Mouse (Mus musculus) megakaryocyte, adult 5-6 weeks (primary cell): Measurements from ENCODE around the gene A630023A22Rik. TPM values are rescaled to one million over a fixed set of nuclear protein-coding genes. Genes with fewer than 3 reads are reported as not detected.

ENCODE experiments used
- ATAC-seq: 2 replicates; pipeline ENCODE4 v1.8.0; 2016; ENCODE audit warnings: mild to moderate bottlenecking, inconsistent platforms; ENCODE audit not compliant: poor library complexity, severe bottlenecking
- total RNA-seq, 2 experiments: library from RNA; stranded (forward) in 1 of 2; stranded (reverse) in 1 of 2; fragments of 153-499, 151-499 nt in 1 of 2; fragments of 221-1000, 200-1000 nt in 1 of 2; gene quantifications; 2 replicates each; pipeline versions ENCODE4 v1.2.3 to v1.2.4; 2015 to 2017

The A630023A22Rik gene
- total RNA-seq, 2 experiments from 2014 or later, result not detected

DNA sequence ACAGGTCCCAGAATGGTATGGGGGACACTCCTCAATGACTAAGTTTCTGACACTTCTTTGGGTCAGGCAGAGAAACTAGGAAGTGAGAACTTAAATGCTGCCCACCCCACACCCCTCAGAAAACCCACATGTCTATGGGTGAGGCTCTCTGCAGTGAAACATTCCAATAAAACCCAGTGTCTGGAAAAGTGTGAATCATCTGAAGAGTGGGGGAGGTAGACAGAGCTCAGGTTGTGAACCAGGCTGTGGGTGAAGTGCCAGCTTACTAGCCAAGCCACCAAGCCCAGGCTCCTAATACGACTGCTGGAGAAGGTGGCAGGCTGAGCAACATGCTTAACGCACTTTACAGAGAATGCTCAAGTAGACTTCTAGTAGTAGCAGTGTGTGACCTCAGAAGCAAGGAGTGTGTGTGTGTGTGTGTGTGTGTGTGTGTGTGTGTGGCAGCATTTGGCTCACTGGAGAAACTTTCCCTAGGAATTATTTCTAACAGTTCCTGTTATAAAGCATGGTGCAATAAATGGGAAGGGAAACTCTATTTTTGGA lies 14.6 kb downstream of the A630023A22Rik start:
- ATAC-seq, result no peak

DNA sequence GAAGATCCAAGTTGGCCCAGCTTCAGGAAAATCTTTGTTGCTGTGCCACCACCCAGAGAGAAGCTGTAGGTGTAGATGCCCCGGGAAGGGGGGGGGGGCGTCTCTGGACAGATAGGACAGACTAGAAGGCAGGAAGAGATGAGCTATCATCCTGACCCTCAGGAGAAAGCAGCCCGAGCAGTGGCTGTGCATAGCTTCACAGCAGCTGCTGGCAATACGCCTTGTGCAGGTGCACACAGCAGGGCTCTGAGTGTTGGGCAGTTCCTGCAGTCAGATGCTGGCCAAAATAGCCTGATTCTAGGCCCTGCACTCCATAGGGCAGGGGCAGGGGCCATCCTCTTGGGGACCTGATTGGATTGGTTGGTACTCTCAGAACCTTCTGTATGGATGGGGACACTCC lies 15.7 kb downstream of the A630023A22Rik start:
- ATAC-seq, result no peak

DNA sequence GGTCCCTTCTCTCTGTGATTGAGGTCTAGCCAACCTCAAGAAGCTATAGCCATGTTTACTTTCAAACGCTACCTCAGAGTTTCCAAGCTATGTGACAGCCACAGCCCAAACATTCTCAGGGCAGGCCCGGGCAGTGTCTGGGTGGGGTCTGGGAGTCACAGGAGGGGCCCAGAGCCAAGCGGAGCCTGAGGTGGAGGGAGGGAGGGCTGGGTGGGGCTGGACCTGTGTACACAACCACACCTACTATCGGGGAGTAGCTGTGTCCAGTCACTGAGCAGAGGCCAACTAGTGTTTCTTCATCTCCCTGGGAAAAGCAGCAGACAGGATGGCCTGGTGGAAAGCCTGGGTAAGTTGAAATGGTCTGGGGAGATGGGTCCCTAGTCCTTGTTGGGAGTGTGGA lies 16.8 kb downstream of the A630023A22Rik start, which contains the start of gene Anxa8:
Gene Anxa8 (plus strand): TSS at position 251 of the 400 bp plus-strand sequence.
- ATAC-seq, result no peak

DNA sequence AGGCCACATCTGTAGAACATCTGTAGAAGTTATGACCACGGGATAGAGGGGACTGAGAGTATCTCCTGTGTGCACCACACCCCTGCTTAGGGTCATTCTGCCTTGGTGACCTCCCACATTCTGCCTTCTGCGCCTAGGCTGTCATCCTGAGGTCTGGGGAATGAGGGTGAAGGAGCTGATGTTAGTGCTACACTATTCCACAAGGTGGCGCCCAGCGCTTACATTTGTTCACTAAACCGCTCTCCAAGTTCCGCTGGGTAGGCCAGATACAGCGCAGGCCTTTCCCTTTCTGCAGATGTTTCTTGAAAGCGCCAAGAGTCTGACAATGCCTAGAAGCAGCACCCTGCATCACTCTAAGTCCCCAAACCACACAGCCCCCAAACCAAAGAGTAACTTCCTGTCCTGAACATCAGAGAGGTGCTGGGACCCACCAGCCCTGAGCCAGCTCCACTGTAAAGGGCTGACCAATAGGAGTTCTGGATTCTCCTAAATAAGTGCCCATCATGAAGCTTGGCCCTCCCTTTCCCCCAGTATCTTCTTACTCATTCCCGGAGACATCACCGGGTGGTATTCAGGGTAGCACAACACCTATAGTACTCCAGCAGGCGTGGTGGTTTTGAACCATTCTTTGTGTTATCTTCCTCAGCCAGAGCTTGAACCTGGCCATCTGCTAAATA lies 22.1 kb downstream of the A630023A22Rik start:
- peak; percentile 77 for ATAC-seq

DNA sequence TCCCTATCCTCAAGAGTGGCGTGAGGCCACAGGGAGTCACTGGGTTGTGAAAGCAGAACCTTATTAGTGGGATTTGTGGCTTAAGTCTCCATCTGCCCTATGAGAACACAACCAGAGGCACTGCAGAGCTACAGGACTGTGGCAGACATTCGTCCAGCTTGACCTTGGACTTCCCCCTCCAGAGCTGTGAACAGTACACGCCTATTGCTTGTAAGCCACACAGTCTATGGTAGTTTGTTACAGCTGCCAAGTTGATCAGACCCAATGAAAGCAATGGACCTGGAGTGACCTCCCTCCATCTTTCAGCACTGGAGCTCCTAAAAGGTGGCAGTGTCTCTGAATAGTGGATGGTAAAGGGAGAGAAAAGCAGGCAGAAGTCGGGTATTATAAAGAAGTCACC lies 24.3 kb downstream of the A630023A22Rik start:
- no peak for ATAC-seq

DNA sequence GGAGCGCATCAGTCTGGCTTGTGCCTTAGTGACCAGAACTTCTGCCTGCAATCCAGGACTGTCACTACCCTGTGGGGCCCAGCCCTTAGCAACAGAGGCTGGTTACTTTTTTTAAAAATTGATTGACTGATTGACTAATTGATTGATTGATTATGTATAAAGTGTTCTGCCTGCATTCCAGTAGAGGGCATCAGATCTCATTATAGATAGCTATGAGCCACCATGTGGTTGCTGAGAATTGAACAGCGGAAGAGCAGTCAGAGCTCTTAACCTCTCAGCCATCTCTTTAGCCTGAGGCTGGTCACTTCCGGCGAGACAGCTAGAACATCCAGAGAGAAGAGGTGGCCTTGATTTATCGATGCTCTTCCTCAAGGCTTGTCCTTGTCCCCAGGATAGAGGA lies 25.3 kb downstream of the A630023A22Rik start:
- no peak for ATAC-seq

DNA sequence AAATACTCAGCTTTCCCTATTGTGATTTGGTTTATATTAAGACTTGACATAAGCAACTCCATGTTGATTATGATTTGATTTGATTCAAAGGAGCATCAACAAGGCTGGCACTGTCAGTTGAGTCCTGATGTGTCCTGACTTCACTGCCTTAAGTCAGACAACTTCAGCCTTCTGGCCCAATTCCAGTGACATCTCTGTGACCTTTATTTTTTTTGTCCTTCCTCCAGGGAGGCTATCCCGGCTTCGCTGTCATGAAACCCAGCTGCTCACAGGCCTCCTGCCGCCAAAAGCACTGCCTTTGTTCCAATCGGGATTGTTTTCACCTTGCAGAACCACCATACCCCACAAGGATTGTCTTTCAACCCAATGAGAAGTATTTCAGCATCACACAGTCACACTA lies 27.2 kb downstream of the A630023A22Rik start:
- no peak for ATAC-seq

DNA sequence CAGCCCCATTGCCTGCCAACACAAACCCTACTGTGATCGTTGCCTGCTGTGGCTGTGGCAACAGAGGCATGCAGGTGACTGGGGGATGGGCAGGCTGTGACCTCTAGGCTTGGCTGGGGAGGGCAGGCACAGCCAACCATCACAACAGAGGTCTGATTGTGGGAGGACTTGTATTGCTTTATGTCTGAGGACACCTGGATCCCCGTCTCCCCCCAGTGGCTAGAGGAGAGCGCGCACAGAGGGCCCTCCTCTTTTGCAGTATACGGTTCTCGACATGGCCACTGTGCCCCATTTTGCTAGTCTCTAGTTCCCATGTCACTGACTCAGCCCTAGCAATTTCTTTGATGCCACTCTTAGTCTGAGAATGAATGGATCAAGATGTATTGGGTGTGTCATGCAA lies 30.9 kb downstream of the A630023A22Rik start:
- ATAC-seq, result no peak

DNA sequence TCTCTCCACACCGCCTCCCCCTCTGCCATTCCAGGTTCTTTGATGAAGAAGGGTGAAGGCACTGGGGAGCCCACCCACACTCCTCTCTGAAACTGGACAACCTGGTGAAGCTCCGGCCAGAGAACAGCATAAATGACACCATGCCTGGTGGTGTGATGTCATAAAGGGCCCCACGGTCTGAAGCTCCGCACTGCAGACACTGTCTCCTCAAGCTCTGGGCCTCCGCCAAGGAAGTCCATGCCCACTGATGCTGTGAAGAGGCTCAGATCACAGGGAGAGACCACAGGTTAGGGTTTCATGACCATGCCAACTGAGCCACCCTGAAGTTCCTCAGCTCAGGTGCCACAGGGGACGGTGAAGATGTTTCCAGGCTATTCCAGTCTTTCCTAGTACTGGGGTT lies 50.0 kb downstream of the A630023A22Rik start, which contains the start of gene Antxrl:
Gene Antxrl (plus strand): TSS at position 192 of the 400 bp plus-strand sequence.
- ATAC-seq, result no peak

DNA sequence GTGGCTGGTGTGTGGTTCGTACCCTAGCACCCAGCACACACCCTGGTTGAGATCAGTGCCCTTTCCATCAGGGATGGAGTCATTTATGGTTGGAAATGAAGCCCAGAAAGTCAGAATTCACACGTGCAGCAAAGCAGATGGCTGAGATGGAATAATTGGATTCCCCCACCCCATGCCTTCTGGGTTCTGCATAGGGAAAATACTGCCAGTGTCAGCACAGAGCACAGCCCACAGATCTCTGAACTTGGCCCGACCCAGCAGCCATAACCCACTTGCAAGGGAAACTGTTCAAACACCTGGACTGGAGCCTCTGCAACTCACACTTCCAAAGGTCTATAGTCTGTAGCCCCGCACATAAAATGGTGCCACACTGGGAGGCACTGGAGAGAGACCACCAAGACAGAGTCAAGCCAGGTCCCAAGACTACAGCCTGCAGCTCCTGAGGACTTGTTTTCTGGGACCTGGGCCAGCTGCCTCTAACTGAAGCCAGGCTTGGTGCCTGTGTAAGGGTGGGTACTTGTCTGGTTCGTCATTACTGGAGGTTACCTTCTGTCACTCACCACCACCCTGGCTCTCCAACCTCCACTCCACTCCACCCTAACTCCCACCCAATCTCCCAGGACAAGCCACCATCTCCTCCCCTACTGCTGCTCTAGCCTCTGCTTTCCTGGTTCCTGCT lies 52.3 kb downstream of the A630023A22Rik start:
- no peak for ATAC-seq

DNA sequence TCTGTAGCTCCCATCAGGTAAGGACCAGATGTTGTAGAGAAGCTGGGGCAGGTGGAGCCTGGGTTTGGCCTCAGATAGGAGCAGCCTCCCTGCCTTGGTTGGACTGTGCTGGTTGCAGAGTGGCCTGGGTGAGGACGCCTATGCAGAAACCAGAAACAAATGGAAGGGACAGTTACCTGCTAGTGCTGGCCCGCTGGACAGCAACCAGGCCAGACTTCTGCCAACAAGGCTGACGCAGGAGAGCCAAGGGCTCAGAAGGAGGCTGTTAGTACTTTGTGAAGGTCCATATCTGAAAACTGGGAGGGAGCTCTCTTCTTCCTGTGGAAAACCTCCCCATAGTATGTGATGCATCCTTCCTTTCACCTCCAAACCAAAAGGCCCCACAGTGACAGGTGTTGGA lies 59.2 kb downstream of the A630023A22Rik start:
- no peak for ATAC-seq

DNA sequence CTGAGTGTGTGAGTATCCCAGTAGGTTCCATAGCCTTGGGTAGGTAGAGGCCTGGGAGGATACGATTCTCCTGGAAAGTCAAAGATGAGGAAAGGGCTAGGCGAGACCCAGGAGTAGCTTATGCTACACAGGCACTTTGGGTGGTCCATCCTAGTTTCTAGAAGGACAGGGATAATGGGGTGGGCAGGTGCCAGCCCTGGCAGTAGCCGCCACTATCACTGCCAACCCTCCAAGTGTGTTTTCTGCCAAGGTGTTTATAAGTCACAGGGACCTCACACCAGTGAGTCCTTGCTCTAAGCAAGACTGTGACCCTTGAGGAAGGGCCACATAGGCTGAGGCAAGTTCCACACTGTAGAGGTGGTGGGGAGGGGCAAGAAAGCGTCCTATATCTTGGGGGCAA lies 61.3 kb downstream of the A630023A22Rik start:
- ATAC-seq, result no peak

DNA sequence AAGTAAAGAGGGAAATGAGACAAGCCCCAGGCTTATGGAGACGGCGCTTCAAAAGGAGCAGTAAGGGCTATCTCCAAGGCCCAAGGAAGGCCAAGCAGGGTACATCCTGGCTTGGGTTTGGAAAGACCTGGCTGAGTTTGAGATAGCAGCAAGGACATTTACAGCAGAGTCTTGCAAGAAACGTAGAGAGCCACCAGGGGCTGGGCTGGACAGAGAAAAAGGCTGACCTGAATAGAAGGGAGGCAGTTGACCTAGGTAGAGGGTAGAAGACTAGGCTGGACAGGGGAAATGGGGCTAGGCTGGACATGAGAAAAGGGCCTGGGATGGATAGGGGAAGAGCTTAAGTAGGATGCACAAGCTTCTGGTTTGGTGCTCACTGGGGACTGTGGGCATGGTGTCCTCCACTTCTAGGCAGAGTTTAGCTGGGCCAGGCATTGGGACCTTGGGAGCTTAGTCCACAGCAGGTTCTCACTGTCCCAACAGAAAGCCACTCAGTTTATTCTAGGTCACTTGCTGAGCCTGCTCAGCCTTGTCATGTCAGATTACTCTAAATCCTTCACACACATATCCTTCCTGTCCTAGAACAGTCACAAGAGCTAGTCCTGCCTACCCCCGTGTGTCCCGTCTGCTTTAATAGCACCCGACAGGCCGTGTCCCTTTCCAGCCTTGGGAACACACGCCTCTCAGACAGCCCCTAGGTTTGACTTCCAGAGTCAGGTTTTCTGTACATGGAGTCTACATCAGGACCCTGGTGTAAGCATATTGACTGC lies 68.5 kb downstream of the A630023A22Rik start:
- no peak for ATAC-seq

DNA sequence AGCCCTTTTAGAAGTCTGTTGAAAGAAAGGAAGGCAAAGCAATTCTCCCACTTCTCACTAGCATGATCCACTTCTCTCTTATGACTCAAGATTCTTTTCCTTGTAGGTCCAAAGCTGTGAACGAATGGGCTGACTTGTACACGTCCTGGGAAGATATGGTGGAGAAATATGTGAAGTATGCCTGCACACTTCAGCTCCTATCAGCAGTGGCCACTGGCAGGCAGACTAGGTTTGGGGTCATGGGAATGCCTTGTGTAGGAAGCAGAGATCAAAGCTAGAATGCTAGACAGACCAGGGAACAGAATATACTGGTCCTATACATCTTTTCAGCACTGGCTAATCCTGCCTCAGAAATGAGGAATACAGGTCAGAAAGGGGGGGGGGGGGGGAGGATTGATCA lies 75.8 kb downstream of the A630023A22Rik start:
- ATAC-seq, result no peak

DNA sequence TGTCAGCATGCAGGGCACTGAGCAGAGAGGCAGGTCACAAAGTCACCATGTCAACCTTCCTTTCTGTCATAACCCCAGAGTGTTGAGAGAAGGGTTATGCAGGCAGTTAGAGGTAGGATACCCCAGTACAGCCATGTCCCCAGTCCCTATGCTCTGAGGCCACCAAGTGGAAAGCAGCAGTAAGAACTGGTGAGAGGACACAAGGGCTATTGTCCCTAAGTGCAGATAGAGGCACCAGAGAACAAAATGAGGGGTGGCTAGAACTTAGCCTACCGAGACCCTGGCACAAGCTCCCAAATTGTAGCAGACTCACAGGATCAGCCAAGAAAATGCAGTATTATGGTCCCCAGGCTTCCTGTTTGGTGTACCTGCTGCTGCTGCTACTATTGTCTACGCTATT lies 85.6 kb downstream of the A630023A22Rik start:
- no peak for ATAC-seq

DNA sequence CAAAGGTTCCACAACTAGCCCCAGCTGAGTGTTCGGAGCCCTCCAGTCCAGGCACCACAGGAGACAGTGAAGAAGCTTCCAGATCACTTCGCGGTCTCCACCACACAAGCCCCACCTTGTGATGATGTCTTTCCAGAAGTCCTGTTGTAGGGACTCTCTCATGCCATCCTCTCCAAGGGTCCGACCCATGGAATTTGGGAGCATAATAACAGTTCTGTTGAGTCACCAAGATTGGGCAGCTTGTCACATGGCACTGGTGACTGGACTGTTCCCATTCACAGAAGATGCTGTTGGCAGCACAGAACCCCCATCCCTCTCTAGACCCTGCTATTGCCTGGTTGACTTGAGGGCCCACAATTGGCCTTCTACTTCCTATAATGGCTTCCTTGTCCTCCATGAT lies 86.2 kb downstream of the A630023A22Rik start, which contains the start of gene Gm5460:
Gene Gm5460 (plus strand): TSS at position 378 of the 400 bp plus-strand sequence.
- no peak for ATAC-seq

DNA sequence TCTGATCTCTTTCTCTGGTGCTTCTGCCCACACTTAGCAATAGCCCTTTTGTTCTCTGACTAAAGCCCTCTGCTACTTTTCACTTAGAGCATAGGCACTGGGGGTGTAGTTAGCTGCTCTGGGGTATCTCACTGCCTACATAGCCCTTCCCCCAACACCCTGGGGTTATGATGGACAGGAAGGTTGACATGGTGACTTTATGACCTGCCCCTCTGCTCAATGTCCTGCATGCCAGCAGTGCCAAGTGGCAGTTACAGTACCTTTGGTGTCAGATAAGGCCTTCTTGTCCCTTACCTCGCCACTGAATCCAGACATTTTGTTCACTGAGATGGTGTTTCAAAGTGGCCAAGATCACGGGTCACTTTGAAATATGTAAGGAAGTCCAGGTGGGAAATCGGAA lies 87.5 kb downstream of the A630023A22Rik start, which contains the start of gene Gm30083:
Gene Gm30083 (minus strand): TSS at position 120 of the 400 bp plus-strand sequence.
- no peak for ATAC-seq

DNA sequence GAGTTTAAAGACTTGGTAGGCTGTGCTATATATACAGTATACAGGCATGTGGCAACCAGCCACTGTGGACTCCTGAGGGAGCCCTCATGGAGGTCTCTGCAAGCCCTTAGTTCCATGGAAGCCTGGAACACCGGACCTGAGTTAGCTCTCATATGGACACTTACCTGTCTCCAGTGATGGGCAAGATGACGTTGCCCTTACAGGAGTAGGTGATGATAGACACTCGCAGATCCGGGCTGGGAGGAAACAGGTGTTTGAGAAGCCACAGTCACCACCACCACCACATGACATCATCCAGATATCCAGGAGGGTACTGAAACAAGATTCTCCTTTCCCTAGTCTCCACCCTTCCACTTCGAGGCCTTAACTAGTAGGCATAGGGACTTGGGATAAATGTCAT lies 100.2 kb downstream of the A630023A22Rik start:
- no peak for ATAC-seq

DNA sequence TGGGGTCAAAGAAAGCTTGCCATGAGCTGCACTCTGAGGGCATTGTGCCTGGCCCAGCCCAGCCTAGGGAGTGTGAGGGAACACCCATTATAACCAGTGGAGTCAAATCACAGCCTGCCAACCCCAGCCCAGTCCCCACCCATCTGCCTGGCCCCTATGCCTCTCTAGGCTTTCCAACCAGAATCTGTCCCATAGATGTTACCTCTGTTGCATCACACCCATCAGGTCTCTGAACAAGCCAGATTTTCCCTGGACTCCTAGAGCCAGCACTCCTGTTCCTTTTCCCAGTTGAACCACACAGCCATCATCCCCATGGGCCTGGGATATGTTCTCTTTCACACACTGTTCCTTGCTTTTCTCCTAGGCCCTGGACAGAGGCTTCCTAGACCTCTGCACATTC lies 101.1 kb downstream of the A630023A22Rik start:
- ATAC-seq, result no peak
